Comparison of ENCODE assay signal across 12 mouse cellular contexts in the genomic region with DNA sequence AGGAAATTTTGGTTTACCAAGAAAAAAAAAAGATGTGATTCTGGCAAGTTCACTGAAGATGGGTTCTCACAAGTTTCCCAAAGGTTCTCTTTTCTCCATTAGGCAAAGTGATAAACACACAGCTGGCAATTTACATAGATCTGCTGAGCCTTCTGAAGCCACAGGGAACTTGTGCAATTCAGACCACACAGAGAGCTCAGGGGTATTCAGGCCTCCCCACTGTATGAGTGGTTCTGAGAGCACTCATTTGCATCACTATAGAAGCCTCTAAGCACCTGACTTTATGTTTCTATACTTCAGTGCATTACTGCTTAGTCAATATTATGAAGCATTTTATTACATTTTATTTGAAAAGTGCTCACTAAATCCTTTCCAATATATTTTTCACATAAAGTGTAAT.
"Had no signal": no experiment of that assay in that cellular context is flagged by ENCODE, and none has a peak within 500 bp of the region (broad histone marks: within the 10 kb centered on the region; RNA-seq: fewer than 3 reads in every experiment).

No protein-coding gene starts in this region.

- H3K27ac ChIP-seq: kidney, embryonic 15.5 days; limb, embryonic 13.5 days; liver, embryonic 14.5 days; midbrain, embryonic 15.5 days; stomach, postnatal 0 days had no signal

- H3K9me3 ChIP-seq: kidney, embryonic 15.5 days; limb, embryonic 13.5 days; midbrain, embryonic 15.5 days had no signal

- H3K4me1 ChIP-seq: kidney, embryonic 15.5 days; limb, embryonic 13.5 days; midbrain, embryonic 15.5 days had no signal

- ATAC-seq: midbrain, embryonic 15.5 days had no signal

- H3K4me2 ChIP-seq: kidney, embryonic 15.5 days; limb, embryonic 13.5 days; midbrain, embryonic 15.5 days had no signal

- H3K9ac ChIP-seq: kidney, embryonic 15.5 days; limb, embryonic 13.5 days; liver, embryonic 14.5 days; midbrain, embryonic 15.5 days had no signal

- DNase-seq: kidney, adult 2 months; kidney, postnatal 14 days; left cerebral cortex, postnatal 4 days; lung, adult 18-20 months; right cerebral cortex, adult 18-20 months; right cerebral cortex, postnatal 25 days; thymus, postnatal 4 days had no signal

- H3K27me3 ChIP-seq: kidney, embryonic 15.5 days; limb, embryonic 13.5 days; midbrain, embryonic 15.5 days had no signal

- H3K36me3 ChIP-seq: kidney, embryonic 15.5 days; limb, embryonic 13.5 days; midbrain, embryonic 15.5 days had no signal

- H3K4me3 ChIP-seq: kidney, embryonic 15.5 days; limb, embryonic 13.5 days; midbrain, embryonic 15.5 days had no signal
